Mouse (Mus musculus): ENCODE data around the gene Npepl1. TPM values are rescaled to one million over a fixed set of nuclear protein-coding genes. Genes with fewer than 3 reads are reported as not detected.
A peak's percentile ranks its signal among the peaks of the same experiment; 100 is the strongest.

Npepl1 gene
- total RNA-seq, 2 experiments from 2014 or later, result 80.1 to 90.2 TPM

GRCm38 (mm10) chr2:174075673-174076432, 34.3 kb upstream of the Npepl1 start, which contains the start of gene Stx16:
Gene Stx16, plus strand, starts transcription at chr2:174076308.
- DNase-seq, result peak; percentile 95
- peak within 1 kb of the TSS; percentile 92 for H3K27ac ChIP-seq
- peak; percentile 55 for TF ChIP-seq CTCF (IDR thresholded peaks at IDR 0.05)
- H3K4me3 ChIP-seq, result peak within 1 kb of the TSS; percentile 96
- intact Hi-C loops (cut with DNase I), result loop anchor here (2.0 to 10.0 kb wide), 5 partner anchors 35 to 489 kb away; partner anchors contain the start of genes Npepl1 and Rab22a

- peak overlapping the region; percentile 92 for H3K27ac ChIP-seq
- intact Hi-C loops (cut with DNase I), result loop anchor here (2.0 to 10.0 kb wide), 5 partner anchors 34 to 489 kb away; partner anchors contain the start of genes Npepl1 and Rab22a
- peak overlapping the region; percentile 96 for H3K4me3 ChIP-seq
- TF ChIP-seq CTCF (IDR thresholded peaks at IDR 0.05), result no peak
- DNase-seq, result no peak
These were observed 33.7 kb upstream of the Npepl1 start for GRCm38 (mm10) chr2:174076433-174076824.

GRCm38 (mm10) chr2:174077004-174077695, 33.0 kb upstream of the Npepl1 start:
- TF ChIP-seq CTCF (IDR thresholded peaks at IDR 0.05), result no peak
- intact Hi-C loops (cut with DNase I), result loop anchor here (2.0 to 10.0 kb wide), 5 partner anchors 34 to 490 kb away; partner anchors contain the start of genes Npepl1 and Rab22a
- Histone ChIP-seq H3K4me3 (peak overlapping the region; percentile 96), H3K27ac (peak overlapping the region; percentile 92)
- no peak for DNase-seq

- H3K27ac ChIP-seq, result peak overlapping the region; percentile 57
These were observed 32.3 kb upstream of the Npepl1 start for GRCm38 (mm10) chr2:174077776-174078338.

GRCm38 (mm10) chr2:174081833-174082232, 28.3 kb upstream of the Npepl1 start:
- no peak for DNase-seq
- intact Hi-C loops (cut with DNase I), result no loop called here
- no peak for TF ChIP-seq CTCF (IDR thresholded peaks at IDR 0.05)
- Histone ChIP-seq H3K4me3 (no peak overlapping the region; the same call in 1 of the 2 replicates), H3K27ac (peak overlapping the region; percentile 56)

More at GRCm38 (mm10) chr2:174077776-174078338, 32.3 kb upstream of the Npepl1 start:
- intact Hi-C loops (cut with DNase I), result loop anchor here (2.0 to 10.0 kb wide), 5 partner anchors 33 to 491 kb away; partner anchors contain the start of genes Npepl1 and Rab22a
- H3K4me3 ChIP-seq, result peak overlapping the region; percentile 96
- DNase-seq, result no peak
- 0 out of 2 replicates have a peak, but pooled peaks have one; percentile 2 for TF ChIP-seq CTCF (IDR thresholded peaks at IDR 0.05)

- no peak for DNase-seq
- TF ChIP-seq CTCF (IDR thresholded peaks at IDR 0.05), result no peak
- Histone ChIP-seq H3K27ac (peak overlapping the region; percentile 56), H3K4me3 (0 out of 2 replicates have a peak overlapping the region, but pooled peaks have one; percentile 4)
- intact Hi-C loops (cut with DNase I), result no loop called here
These were observed 27.7 kb upstream of the Npepl1 start for GRCm38 (mm10) chr2:174082380-174082918.

GRCm38 (mm10) chr2:174095086-174095485, 15.1 kb upstream of the Npepl1 start:
- TF ChIP-seq CTCF (IDR thresholded peaks at IDR 0.05), result no peak
- H3K4me3 ChIP-seq, result no peak overlapping the region
- DNase-seq, result peak; percentile 1
- intact Hi-C loops (cut with DNase I), result no loop called here
- H3K27ac ChIP-seq, result no peak overlapping the region

GRCm38 (mm10) chr2:174102399-174102798, 7.8 kb upstream of the Npepl1 start:
- TF ChIP-seq CTCF (IDR thresholded peaks at IDR 0.05), result no peak
- Histone ChIP-seq H3K27ac (no peak overlapping the region), H3K4me3 (no peak overlapping the region)
- no peak for DNase-seq
- intact Hi-C loops (cut with DNase I), result no loop called here

- intact Hi-C loops (cut with DNase I), result no loop called here
- no peak overlapping the region for H3K4me3 ChIP-seq
- DNase-seq, result peak; percentile 4
- no peak overlapping the region for H3K27ac ChIP-seq
- no peak for TF ChIP-seq CTCF (IDR thresholded peaks at IDR 0.05)
These were observed 6.6 kb upstream of the Npepl1 start for GRCm38 (mm10) chr2:174103527-174103926.

- no peak for DNase-seq
- TF ChIP-seq CTCF (IDR thresholded peaks at IDR 0.05), result no peak
- Histone ChIP-seq H3K27ac (no peak overlapping the region), H3K4me3 (no peak overlapping the region)
- intact Hi-C loops (cut with DNase I), result no loop called here
These were observed 2.8 kb upstream of the Npepl1 start for GRCm38 (mm10) chr2:174107375-174107774.

GRCm38 (mm10) chr2:174110783-174111549, 817 bp downstream of the Npepl1 start:
- H3K4me3 ChIP-seq, result peak overlapping the region; percentile 91
- peak overlapping the region; percentile 90 for H3K27ac ChIP-seq
- intact Hi-C loops (cut with DNase I), result loop anchor here (2.0 to 5.0 kb wide), 3 partner anchors 34 to 529 kb away; partner anchors contain the start of gene Stx16
- DNase-seq, result peak; percentile 78
- no peak for TF ChIP-seq CTCF (IDR thresholded peaks at IDR 0.05)

All from gastrocnemius, adult 2 months (tissue).